Mouse (Mus musculus): ENCODE measurements around the gene Evi2b.

The Evi2b gene

DNA sequence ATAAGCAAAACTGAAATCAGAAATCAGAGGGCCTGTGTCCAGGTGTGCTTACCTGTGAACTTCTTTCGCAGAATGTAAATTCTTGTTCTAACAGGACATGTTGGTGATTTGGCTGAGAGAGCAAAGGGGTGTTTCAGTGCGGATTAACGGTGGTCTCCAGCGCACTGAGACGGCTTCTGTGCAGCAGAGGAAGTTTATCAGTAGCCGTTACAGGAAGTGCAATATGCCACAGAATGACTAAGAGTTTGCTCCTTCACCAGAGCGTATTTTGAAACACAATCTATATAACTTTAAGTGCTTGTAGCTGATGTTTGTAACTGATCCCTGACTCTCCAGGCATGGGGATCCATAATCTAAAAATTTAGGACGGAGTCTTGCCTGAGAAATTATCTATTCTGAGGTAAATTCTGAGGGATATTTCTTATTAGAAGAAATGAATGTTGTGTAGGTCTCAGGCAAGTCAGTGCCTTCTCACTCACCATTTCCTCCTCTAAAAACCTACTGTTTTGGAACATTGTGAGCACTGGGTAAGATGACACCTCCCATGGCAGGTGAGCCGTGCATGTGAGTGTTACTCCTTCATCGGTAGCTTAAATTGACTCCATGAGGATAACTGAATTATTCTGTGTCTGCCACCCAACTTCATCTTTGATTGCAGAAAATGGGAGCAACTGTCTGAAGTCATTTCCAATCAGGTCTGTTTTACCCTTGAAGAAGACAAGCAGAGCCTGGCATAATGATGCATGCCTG lies at the start of gene Evi2b:
TSS of gene Evi2b (minus strand) at position 203 of the 750 bp plus-strand sequence.
- no peak for DNase-seq (ENCODE audit: extremely low read depth, low read depth, low spot score)

DNA sequence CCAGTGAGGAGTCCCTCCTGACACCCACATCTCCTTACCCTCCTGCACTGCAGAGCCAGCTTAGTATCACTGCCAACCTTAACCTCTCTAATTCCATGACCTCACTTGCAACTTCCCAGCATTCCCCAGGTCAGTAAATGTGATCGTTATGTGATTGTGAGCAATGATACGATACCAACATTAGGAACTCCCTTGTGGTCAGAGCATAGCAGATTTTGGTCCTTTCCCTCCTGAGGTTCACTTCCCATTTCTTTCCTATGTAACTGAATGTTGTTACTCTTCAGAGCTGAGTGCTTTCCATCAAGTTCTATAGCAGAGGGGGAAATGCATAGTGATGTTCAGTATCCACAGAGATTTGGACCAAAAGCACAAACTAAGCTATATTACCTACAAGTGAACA lies 46.8 kb upstream of the Evi2b start:
- no peak for DNase-seq (ENCODE audit: extremely low read depth, low read depth, low spot score)

DNA sequence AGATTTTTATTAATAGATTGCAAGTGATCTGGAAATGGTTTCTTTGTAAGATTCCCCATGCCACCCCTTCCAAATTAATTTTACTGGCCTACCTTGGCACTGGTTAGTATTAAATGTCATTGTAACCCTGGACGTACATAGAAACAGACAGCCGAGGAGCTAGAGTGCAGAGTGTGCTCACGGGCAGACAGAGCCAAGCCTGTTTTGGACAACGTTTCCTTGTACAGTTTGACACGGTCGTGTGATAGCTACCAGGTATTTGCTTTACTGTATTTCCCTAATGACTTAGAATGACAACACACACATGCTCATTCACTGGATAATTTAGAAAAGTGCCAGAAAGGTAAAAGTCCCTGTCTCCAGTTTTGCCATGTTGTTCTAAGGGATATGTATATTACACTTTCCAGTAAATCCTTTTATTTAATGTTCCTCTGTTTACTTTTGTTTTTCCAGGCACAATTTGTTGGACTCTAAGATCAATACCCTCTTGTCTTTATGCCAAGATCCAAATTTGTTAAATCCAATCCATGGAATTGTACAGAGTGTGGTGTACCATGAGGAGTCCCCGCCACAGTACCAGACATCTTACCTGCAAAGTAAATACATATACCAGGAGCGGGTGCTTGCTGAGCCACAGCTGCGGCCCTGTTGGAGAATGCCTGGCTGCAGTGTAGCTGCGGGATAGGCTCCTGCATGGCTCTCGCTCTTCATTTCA lies 44.8 kb upstream of the Evi2b start:
- no peak for DNase-seq (ENCODE audit: extremely low read depth, low read depth, low spot score)

DNA sequence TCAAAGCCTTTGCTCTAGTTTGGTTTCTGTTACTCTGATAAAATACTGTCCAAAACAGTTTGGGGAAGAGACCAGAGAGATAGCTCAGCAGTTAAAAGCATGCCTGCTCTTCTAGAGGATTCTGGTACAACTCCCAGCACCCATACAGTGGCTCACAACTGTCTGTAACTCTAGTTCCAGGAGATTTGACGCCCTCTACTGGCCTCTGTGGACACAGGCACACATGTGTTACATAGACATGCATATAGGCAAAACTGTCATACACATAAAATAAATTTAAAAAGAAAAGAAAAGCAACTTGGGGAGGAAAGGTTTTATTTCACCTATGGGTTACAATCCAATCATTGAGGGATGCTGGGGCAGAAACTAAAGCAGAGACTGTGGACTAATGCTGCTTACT lies 43.4 kb upstream of the Evi2b start:
- no peak for DNase-seq (ENCODE audit: extremely low read depth, low read depth, low spot score)

DNA sequence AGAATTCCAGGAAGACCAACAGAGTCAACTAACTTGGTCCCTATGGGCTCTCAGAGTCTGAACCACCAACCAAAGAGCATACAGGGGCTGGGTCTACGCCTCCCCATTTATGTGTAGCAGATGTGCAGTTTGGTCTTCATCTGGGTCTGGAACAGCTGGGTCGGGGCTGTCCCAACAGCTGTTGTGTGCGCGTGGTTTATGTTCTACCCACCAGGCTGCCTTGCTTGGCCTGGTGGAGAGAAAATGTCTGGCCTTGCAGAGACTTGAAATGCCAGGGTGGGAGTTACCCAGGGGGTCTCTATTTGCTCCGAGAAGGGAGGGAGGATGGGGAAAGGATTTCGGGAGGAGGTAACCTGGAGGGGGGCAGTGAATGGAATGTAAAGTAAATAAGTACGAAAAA lies 39.9 kb upstream of the Evi2b start:
- DNase-seq (ENCODE audit: extremely low read depth, low read depth, low spot score) = no peak

DNA sequence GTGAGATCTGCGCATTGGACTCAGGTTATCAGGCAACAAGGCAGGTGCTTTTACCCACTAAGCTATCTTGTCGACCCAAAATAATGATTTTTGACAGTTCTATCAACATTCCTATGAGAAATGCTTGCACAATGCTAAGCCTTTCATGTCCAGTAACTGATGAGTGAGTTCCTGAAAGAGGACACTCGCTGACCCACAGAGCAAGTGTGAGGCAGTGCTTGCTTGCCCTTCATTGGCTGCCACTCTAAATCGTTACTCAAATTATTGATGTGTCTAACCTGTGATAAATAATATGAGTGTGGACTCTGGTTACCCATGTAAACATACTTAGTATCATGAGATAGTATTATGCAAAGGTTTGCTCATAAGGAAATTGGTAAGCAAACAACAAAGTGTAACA lies 37.0 kb upstream of the Evi2b start:
- no peak for DNase-seq (ENCODE audit: extremely low read depth, low read depth, low spot score)

DNA sequence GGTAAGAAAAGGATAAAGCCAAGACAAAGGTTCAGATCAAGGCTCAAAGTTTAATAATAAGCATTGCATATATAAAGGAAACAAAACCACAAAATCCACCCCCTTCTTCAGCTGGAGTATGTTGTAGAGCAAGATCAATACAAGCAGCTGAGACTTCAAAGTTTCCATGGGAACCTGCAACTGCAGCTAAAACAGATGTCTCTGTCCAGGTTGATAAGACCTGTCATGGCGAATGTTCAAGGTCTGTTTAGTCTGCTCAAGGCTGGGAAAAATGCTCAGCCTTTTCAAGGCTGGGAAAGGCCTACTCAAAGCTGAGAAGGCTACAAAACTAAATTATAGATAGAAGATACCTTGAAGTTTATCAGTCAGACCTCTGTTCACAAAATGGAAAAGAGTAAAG lies 29.1 kb upstream of the Evi2b start:
- DNase-seq (ENCODE audit: extremely low read depth, low read depth, low spot score) = no peak

DNA sequence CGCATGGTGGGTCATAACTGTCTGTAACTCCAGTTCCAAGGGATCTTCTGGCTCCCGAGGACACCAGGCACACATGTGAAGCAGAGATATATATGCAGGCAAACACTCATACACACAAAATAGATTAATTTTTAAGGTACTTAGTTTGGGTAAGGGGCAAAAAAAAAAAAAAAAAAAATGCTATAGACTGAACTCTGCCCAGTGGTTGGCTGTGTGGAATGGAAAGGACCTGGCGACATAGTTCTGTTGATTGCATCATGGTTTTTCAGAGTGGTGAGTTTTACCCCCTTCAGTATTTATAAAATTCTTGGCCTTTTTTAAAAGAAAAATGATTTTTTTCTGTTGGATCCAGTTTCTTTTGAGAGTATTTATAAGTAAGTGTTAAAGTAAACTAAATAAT lies 12.7 kb upstream of the Evi2b start:
- no peak for DNase-seq (ENCODE audit: extremely low read depth, low read depth, low spot score)

DNA sequence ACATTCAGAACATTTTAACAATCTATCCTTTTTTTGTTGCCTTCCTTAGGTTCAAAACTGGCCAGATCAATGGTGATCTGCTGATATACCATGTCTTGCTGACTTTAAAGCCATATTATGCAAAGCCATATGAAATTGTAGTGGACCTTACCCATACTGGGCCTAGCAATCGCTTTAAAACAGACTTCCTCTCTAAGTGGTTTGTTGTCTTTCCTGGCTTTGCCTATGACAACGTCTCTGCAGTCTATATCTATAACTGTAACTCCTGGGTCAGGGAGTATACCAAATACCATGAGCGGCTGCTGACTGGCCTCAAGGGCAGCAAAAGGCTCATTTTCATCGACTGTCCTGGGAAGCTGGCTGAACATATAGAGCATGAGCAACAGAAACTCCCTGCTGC lies 12.0 kb upstream of the Evi2b start:
- no peak for DNase-seq (ENCODE audit: extremely low read depth, low read depth, low spot score)

DNA sequence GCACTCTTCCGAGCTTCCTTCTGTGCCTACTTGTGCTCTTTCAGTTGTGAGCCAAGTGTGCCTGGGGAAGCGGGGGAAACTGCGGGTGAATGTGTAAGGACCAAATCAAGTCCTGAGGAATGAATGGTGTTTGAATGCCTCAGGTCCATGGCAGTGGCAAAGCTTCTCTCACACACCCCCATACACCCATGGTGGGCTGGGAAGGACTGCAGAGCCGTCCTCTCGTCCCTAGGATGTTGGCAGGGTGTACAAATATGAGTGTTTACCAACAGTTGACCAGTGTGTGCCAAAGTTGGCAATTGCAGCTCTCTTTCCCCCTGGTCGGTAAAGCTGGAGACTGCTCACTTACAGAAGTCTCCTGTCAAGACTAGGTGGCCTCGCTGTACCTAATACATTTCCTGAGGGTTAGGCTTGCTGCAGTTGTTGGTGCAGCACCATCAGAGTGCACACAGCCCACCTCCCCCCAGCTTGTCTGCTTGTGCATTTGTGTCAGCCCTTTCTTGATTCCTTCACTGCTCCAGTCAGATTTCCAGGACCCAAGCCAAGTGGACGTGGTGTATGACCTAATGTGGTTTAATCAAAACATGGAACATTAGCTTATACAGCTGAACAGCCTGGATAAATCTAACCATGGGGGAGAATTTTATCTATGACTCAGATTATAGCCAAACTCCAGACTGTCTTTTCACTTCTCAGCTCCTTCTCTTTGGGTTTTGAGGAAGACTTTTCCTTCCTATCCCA lies 10.6 kb upstream of the Evi2b start:
- DNase-seq (ENCODE audit: extremely low read depth, low read depth, low spot score) = no peak

DNA sequence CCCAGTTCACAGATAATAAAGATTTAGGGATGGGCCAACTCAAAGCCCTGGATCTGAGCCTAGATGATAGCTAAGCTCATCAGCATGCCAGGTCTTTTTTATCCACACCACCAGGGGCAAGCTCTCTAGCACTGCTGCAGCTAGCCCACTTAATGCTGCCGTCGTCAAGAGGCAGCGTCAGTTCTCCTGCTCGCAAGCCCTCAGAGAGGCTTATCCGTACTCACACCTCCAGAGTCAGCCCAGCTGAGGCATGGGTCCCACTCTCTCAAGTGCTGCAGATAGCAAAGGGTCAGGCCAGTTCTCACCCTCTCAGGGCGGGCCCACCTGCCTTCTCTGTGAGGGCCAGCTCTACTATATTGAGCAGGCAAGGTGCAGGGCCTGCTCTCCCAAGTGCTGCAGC lies 9.7 kb upstream of the Evi2b start:
- DNase-seq (ENCODE audit: extremely low read depth, low read depth, low spot score) = no peak

DNA sequence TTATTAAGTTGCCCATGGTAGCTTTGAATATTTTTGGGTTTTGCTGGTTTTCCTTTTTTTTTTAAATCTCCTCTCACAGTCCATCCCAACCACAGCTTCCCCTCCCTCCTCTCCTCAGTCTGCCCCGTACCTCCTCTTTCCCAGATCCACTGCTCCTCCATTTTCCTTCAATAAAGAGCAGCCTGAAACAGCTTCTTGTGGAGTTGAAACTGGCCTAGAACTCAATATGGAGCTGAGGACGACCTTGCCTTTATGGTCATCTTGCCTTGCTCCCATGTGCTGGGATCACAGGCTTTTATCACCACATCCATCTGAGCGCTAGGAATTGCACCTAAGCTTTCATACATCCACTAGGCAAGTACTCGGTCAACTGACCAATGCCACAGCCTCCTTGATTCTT lies 7.9 kb upstream of the Evi2b start:
- no peak for DNase-seq (ENCODE audit: extremely low read depth, low read depth, low spot score)

DNA sequence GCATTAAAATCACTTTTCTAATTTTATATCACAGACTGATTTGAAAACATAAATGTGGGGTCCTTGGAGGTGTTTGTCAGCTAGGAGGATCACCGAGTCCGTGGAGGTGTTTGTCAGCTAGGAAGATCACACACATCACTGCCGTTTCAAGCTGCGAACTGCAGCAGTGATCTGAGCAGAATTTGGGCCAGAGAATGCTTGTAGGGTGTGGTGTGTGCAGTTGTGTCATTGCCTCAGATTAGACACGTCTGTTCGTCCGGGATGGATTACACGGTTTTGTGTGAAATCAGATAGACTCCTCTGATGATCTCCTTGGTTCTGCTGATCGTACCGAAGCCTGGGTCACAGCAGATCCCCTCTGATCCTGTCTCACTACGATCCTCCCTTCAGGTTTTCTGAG lies 7.2 kb upstream of the Evi2b start:
- no peak for DNase-seq (ENCODE audit: extremely low read depth, low read depth, low spot score)

DNA sequence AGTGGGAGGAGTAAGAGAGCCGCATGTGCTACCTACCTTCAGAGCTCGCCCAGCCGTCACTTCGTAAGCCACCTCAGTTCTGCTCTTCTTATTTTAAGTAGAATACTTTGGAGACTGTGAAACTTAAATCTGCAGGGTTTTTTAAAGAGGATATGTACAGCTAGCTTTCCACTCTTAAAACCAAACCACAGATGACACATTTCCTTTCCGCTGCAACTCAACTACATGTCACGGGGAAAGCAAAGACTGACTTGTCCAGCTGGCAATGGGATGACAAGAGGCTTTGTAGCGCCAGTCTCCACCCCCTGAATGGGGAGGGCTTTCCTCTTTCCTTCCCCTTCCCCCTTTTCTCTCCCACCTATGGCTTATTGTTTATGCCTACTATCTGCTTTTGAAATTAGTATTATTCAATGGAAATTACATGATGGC lies 6.8 kb upstream of the Evi2b start, which contains the start of the genes Evi2 and Evi2a:
TSS of gene Evi2 (minus strand) at position 257 of the 429 bp plus-strand sequence.
TSS of gene Evi2a (minus strand) at position 277 of the 429 bp plus-strand sequence.
- DNase-seq (ENCODE audit: extremely low read depth, low read depth, low spot score) = no peak

DNA sequence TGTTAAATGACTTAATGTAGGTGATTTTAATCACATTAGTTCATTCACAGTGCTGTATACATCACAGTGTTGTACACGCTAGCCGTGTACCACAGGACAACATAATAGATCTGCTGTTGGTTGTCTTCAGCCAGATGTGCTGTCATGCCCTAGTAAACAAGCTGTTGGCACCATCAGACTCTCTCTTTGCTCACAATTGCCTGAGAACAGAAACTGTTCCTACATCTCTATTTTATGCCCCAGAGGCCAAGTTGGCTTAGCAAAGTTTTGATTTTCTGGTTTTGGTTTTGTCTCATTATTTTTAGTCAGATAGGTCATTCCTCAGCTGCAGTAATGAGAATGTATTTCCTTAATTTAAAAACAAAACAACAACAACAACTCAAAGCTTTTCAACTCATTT lies 6.2 kb upstream of the Evi2b start:
- no peak for DNase-seq (ENCODE audit: extremely low read depth, low read depth, low spot score)

DNA sequence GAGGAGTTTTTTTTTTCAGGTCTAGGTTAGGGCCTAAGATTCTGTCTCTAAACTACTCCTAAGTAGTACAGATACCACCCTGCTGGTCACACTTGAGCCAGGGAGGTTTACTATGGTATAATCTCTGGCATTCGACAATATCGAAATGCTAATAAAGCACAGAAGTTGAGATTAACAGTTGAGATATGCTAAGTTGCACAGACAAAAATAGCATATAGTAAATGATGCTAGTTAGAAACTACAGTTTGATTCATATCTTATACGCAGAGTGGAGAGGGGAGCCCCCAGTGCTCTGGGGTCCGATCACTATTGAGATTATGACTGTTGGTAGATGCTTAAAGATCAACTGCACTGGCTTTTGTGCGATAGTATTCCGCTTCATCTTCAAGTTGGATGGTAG lies 5.7 kb upstream of the Evi2b start:
- DNase-seq (ENCODE audit: extremely low read depth, low read depth, low spot score) = no peak

DNA sequence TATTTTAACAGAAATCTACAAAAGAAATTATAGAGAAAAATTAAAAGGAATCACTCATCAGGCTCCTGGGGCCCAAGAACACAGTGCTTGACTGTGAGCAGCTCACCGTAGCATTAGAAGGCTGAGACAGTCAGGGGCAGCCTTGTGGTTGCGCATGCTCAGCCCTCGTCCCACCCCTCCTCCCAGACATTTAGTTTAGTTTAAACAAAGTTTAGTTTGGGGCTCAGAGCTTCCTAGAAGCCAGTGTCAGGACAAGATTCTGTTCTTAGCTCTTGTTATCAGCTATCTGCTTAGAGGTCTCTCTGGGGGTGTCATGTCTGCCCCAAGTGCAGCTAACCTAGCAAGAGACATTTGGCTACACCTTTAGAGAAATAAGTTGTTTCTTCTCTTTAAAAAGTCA lies 5.0 kb upstream of the Evi2b start:
- DNase-seq (ENCODE audit: extremely low read depth, low read depth, low spot score) = no peak

DNA sequence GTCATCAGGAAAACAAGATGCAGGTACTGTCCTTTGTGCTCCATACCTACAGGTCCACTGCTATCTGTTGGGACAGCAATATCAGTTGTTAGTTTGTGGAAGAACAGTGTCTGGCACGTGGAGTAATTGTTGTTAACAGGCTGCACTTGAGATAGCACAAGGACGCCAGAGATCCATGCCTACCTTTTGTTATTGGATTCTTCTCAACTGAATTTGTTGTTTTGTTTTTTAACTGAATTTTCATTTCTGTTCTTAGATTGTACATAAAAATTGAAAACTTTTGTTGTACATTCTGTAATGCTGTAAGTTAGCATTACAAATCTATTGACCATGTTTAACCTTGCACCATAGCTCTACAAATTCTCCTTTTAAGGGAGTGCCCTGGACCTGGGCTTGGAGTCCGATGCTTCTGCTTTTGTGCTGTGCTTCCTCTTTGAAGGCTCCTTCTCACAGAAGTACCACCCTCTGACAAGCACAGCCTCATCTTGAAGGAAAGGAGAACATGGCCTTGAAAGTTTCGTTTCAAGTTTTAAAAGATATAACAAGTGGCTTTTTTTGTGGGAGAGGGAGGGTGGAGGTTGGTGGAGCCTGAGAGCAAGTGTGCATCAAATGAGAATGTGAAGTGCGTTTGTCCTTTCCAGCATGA lies 4.3 kb upstream of the Evi2b start:
- no peak for DNase-seq (ENCODE audit: extremely low read depth, low read depth, low spot score)

DNA sequence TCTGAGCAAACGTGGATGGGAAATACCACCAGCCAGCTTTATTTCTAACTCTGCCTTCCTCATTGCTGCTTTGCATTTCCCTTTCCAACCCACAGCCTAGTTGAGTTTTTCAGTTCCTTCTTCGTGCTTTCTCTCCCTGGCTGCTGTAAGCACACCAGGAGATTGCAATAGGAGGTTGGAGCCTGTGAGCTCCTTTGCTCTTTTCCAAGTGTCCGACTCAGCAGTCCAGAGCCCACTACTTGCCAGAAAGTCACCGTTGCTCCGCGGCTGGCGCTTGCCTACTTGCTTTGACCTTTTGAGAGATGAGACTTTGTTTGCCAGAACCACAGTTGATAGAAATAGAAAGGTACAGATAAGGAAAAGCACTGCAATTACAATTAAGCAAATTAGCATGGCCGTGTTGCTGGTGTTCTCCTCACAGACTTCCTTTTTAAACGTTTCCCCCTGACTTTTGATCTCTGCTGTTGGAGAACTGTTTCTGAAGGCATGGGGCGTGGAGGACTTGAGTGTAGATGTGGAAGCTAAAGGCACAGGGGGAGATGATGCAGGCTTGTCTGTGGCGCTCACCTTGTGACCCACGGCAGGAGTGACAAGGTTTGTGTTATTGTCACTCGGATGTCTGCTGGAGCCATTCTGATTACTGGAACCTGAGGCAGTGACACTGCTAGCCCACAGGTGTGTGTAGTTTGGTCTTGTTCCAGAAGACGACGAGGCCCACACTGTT lies 3.6 kb upstream of the Evi2b start:
- DNase-seq (ENCODE audit: extremely low read depth, low read depth, low spot score) = no peak

DNA sequence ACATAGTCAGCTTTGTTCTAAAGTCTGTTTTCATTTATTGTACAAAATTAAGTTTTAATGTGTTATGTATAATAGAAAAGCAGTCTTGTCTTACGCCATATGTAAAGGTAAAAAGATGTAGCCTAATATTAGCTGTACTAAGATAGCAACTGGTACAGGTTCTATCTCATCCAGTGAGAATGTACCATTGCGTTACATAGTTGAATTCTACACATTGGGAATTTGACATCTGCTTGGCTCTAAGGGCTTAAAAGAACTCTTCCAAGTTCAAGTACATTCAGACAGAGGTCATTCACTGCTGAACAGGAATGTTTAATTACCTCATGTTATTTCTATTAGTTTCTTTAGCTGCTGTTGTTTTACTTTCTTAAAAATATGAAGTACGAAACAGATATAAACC lies 3.0 kb upstream of the Evi2b start:
- DNase-seq (ENCODE audit: extremely low read depth, low read depth, low spot score) = no peak

DNA sequence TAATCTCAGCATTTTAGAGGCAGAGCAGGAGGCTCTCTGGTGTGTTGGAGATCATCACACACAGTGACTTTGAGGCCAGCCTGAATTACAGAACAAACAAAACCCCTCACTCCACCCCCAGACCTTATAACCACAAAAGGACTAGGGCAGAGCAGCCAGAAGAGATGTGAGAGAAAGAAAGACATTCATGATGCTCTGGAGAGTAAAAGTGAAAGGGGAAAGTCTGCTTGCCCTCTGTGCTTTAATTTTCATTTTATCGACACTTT lies 681 bp upstream of the Evi2b start:
- no peak for DNase-seq (ENCODE audit: extremely low read depth, low read depth, low spot score)

Data from fat pad, adult 2 months (tissue).